Mouse (Mus musculus): ENCODE data around the gene Madcam1.

DNA sequence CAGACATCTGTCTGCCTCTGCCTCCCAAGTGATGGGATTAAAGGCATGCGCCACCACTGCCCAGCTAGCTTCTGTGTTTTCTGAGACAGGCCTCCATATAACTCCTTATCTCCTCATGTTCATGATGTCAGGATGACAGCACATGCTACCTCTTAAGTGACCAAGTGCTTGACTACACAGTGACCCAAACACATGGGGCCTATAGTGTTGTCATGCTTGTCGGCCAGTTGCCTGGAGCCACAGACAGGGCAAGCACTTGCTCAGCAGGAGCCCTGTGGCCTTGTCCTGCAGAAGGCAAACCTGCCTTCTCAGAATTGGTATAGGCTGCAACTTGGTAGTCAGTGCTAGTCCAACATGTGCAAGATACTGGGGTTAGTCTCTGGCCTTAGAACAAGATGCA is 21.9 kb downstream of the Madcam1 start:
- TF ChIP-seq CTCF (IDR thresholded peaks at IDR 0.05; ENCODE audit: low read depth), result no peak
- TF ChIP-seq EP300 (IDR thresholded peaks at IDR 0.05; ENCODE audit: low read depth), result no peak
